Mouse (Mus musculus): ENCODE data around the gene Hist2h3c2. TPM values are rescaled to one million over a fixed set of nuclear protein-coding genes. Genes with fewer than 3 reads are reported as not detected.

Gene Hist2h3c2
- total and polyA plus RNA-seq, 2 experiments from 2014 or later: 0.84 to 90.8 TPM

GRCm38 (mm10) chr3:96260220-96260619 is 21.3 kb upstream of the Hist2h3c2 start:
- TF ChIP-seq CTCF (IDR thresholded peaks at IDR 0.05; ENCODE audit: low read depth): no peak
- Histone ChIP-seq H3K27ac (ENCODE audit: low read depth, low read length) (no peak overlapping the region), H3K4me3 (ENCODE audit: low read depth, low read length) (no peak overlapping the region), H3K4me2 (ENCODE audit: low read depth) (no peak overlapping the region), H3K27me3 (ENCODE audit: insufficient read depth, low read length) (no peaks in the 10 kb centered on the region), H3K4me1 (ENCODE audit: insufficient read depth) (peaks cover 12% of the 10 kb centered on the region), H3K9ac (no peak overlapping the region), H3K36me3 (ENCODE audit: insufficient read depth) (no peaks in the 10 kb centered on the region), H3K9me3 (ENCODE audit: low read length) (no peaks in the 10 kb centered on the region)
- no peak for ATAC-seq
- DNase-seq: no peak
- 90% methylated on average over 5 of the region's 5 CpGs for WGBS

GRCm38 (mm10) chr3:96257190-96257589 is 18.3 kb upstream of the Hist2h3c2 start:
- no peak overlapping the region for H3K4me2 ChIP-seq (ENCODE audit: low read depth)
- no peak overlapping the region for H3K9ac ChIP-seq
- 81% methylated on average over 3 of the region's 3 CpGs for WGBS
- H3K27ac ChIP-seq (ENCODE audit: low read depth, low read length): no peak overlapping the region
- no peaks in the 10 kb centered on the region for H3K36me3 ChIP-seq (ENCODE audit: insufficient read depth)
- H3K9me3 ChIP-seq (ENCODE audit: low read length): no peaks in the 10 kb centered on the region
- ATAC-seq (no peak), DNase-seq (no peak)
- no peaks in the 10 kb centered on the region for H3K27me3 ChIP-seq (ENCODE audit: insufficient read depth, low read length)
- TF ChIP-seq CTCF (IDR thresholded peaks at IDR 0.05; ENCODE audit: low read depth): no peak
- no peak overlapping the region for H3K4me3 ChIP-seq (ENCODE audit: low read depth, low read length)
- H3K4me1 ChIP-seq (ENCODE audit: insufficient read depth): peaks cover 10% of the 10 kb centered on the region

GRCm38 (mm10) chr3:96255926-96256593 is 17.1 kb upstream of the Hist2h3c2 start:
- no peaks in the 10 kb centered on the region for H3K27me3 ChIP-seq (ENCODE audit: insufficient read depth, low read length)
- 83% methylated on average over 5 of the region's 5 CpGs for WGBS
- no peak overlapping the region for H3K9ac ChIP-seq
- ATAC-seq (no peak), DNase-seq (no peak)
- H3K4me1 ChIP-seq (ENCODE audit: insufficient read depth): no peaks in the 10 kb centered on the region
- H3K36me3 ChIP-seq (ENCODE audit: insufficient read depth): no peaks in the 10 kb centered on the region
- TF ChIP-seq CTCF (IDR thresholded peaks at IDR 0.05; ENCODE audit: low read depth): no peak
- H3K9me3 ChIP-seq (ENCODE audit: low read length): no peaks in the 10 kb centered on the region
- H3K4me3 ChIP-seq (ENCODE audit: low read depth, low read length): no peak overlapping the region
- no peak overlapping the region for H3K4me2 ChIP-seq (ENCODE audit: low read depth)
- H3K27ac ChIP-seq (ENCODE audit: low read depth, low read length): no peak overlapping the region

- ATAC-seq: peak; percentile 68
- H3K9me3 ChIP-seq (ENCODE audit: low read length): no peaks in the 10 kb centered on the region
- H3K36me3 ChIP-seq (ENCODE audit: insufficient read depth): no peaks in the 10 kb centered on the region
- peak; percentile 48 for DNase-seq
- H3K27me3 ChIP-seq (ENCODE audit: insufficient read depth, low read length): no peaks in the 10 kb centered on the region
- TF ChIP-seq CTCF (IDR thresholded peaks at IDR 0.05; ENCODE audit: low read depth): no peak
- no peak overlapping the region for H3K4me2 ChIP-seq (ENCODE audit: low read depth)
- no peak overlapping the region for H3K4me3 ChIP-seq (ENCODE audit: low read depth, low read length)
- no peaks in the 10 kb centered on the region for H3K4me1 ChIP-seq (ENCODE audit: insufficient read depth)
- H3K9ac ChIP-seq: no peak overlapping the region
- H3K27ac ChIP-seq (ENCODE audit: low read depth, low read length): no peak overlapping the region
- WGBS: 55% methylated on average over 10 of the region's 10 CpGs
Observed at GRCm38 (mm10) chr3:96254683-96255355, 15.9 kb upstream of the Hist2h3c2 start.

- 93% methylated on average over 3 of the region's 3 CpGs for WGBS
- H3K27ac ChIP-seq (ENCODE audit: low read depth, low read length): no peak overlapping the region
- no peaks in the 10 kb centered on the region for H3K36me3 ChIP-seq (ENCODE audit: insufficient read depth)
- TF ChIP-seq CTCF (IDR thresholded peaks at IDR 0.05; ENCODE audit: low read depth): no peak
- no peak overlapping the region for H3K4me2 ChIP-seq (ENCODE audit: low read depth)
- no peak overlapping the region for H3K9ac ChIP-seq
- H3K9me3 ChIP-seq (ENCODE audit: low read length): no peaks in the 10 kb centered on the region
- no peak for ATAC-seq
- DNase-seq: no peak
- H3K4me3 ChIP-seq (ENCODE audit: low read depth, low read length): no peak overlapping the region
- H3K4me1 ChIP-seq (ENCODE audit: insufficient read depth): 0 out of 2 replicates have a peak, but pooled peaks cover 4% of the 10 kb centered on the region
- H3K27me3 ChIP-seq (ENCODE audit: insufficient read depth, low read length): no peaks in the 10 kb centered on the region
Observed at GRCm38 (mm10) chr3:96251787-96252186, 12.9 kb upstream of the Hist2h3c2 start.

GRCm38 (mm10) chr3:96250890-96251289 is 12.0 kb upstream of the Hist2h3c2 start:
- no peak for ATAC-seq
- Histone ChIP-seq H3K27ac (ENCODE audit: low read depth, low read length) (no peak overlapping the region), H3K36me3 (ENCODE audit: insufficient read depth) (no peaks in the 10 kb centered on the region), H3K9ac (no peak overlapping the region), H3K9me3 (ENCODE audit: low read length) (no peaks in the 10 kb centered on the region), H3K4me2 (ENCODE audit: low read depth) (no peak overlapping the region), H3K4me1 (ENCODE audit: insufficient read depth) (0 out of 2 replicates have a peak, but pooled peaks cover 4% of the 10 kb centered on the region), H3K27me3 (ENCODE audit: insufficient read depth, low read length) (no peaks in the 10 kb centered on the region), H3K4me3 (ENCODE audit: low read depth, low read length) (no peak overlapping the region)
- TF ChIP-seq CTCF (IDR thresholded peaks at IDR 0.05; ENCODE audit: low read depth): no peak
- 74% methylated on average over 3 of the region's 3 CpGs for WGBS
- no peak for DNase-seq

GRCm38 (mm10) chr3:96249034-96249345 is 10.1 kb upstream of the Hist2h3c2 start:
- no peak for DNase-seq
- no peak overlapping the region for H3K4me3 ChIP-seq (ENCODE audit: low read depth, low read length)
- H3K4me1 ChIP-seq (ENCODE audit: insufficient read depth): 0 out of 2 replicates have a peak, but pooled peaks cover 9% of the 10 kb centered on the region
- H3K36me3 ChIP-seq (ENCODE audit: insufficient read depth): no peaks in the 10 kb centered on the region
- no peaks in the 10 kb centered on the region for H3K27me3 ChIP-seq (ENCODE audit: insufficient read depth, low read length)
- H3K4me2 ChIP-seq (ENCODE audit: low read depth): no peak overlapping the region
- no peak for ATAC-seq
- H3K9me3 ChIP-seq (ENCODE audit: low read length): no peaks in the 10 kb centered on the region
- no peak for TF ChIP-seq CTCF (IDR thresholded peaks at IDR 0.05; ENCODE audit: low read depth)
- WGBS: 39% methylated on average over 4 of the region's 4 CpGs
- H3K9ac ChIP-seq: no peak overlapping the region
- no peak overlapping the region for H3K27ac ChIP-seq (ENCODE audit: low read depth, low read length)
